ENCODE assay signal across 9 mouse cellular contexts in the genomic region with DNA sequence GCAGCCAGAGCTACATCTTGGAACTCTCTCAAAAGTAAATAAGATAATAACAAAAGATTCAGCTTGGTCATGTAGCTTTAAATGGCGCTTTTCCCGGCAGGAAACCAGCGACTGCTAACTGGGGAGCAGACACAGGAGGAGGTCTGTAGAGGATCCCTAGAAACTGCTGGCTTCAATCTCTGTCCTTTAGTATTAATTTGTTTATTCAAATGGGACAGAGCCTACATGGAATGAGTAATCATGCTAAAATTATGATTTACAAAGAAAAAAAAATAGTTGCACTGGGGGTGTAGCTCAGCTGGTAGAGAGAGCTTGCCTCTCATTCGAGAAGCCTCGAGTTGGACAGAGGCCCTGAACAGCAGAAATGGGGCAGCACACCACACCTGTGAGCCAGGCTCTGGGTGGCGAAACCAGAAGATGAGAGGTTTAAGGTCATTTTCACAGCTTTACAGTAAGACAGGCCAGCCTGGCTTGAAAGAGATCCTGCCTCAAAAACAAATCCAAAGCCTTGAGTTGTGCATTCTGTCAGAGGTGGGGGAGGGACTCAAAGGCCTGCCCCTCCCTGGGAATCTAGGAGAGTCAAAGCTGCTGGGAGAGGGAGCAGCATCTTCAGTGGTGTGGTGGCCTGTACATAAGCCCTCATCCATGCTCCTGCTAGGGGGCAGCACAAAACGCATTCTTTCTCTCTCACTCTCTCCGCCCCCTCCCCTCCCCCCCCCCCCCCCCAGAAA. TPM values are rescaled to one million over a fixed set of nuclear protein-coding genes. Genes with fewer than 3 reads are reported as not detected.
DNase-seq lines count a peak whose midpoint lies in the region; ATAC-seq and TF ChIP-seq lines count a peak whose summit lies in the region.
"Had no signal": no experiment of that assay in that cellular context is flagged by ENCODE, and none has a peak within 500 bp of the region (broad histone marks: within the 10 kb centered on the region; RNA-seq: fewer than 3 reads in every experiment).

No protein-coding gene starts in this region.

- peaks cover 41% of the 10 kb centered on the region for H3K36me3 ChIP-seq in forebrain, postnatal 0 days (ENCODE audit: insufficient read depth)
- H3K36me3 ChIP-seq in forebrain, embryonic 15.5 days = peaks cover 43% of the 10 kb centered on the region
- H3K36me3 ChIP-seq in small intestine, adult 2 months (ENCODE audit: control insufficient read depth, insufficient read depth, low read length) = peaks cover 38% of the 10 kb centered on the region

- DNase-seq in forebrain, postnatal 0 days = no peak
- DNase-seq in retina, postnatal 1 day = peak; percentile 27
- no peak for DNase-seq in retina, embryonic 14.5 days (ENCODE audit: low spot score)
- peak; percentile 63 for DNase-seq in kidney, postnatal 10 days
- DNase-seq in gastrocnemius, postnatal 36 days = no peak
- no peak for DNase-seq in testis, postnatal 14 days (ENCODE audit: low spot score)

- intact Hi-C loops in gastrocnemius, postnatal 36 days (cut with DNase I) = no loop called here

- no peaks in the 10 kb centered on the region for H3K27me3 ChIP-seq in forebrain, postnatal 0 days (ENCODE audit: insufficient read depth, low read length)
- H3K27me3 ChIP-seq in forebrain, embryonic 15.5 days = no peaks in the 10 kb centered on the region
- H3K27me3 ChIP-seq in small intestine, adult 2 months (ENCODE audit: control insufficient read depth, insufficient read depth, low read length) = no peaks in the 10 kb centered on the region
- H3K27me3 ChIP-seq: limb, embryonic 13.5 days had no signal

- H3K27ac ChIP-seq in forebrain, postnatal 0 days (ENCODE audit: low read depth, low read length) = no peak overlapping the region; the same call in 1 of the 2 replicates
- no peak overlapping the region for H3K27ac ChIP-seq in forebrain, embryonic 15.5 days (replicated peaks)
- H3K27ac ChIP-seq in small intestine, adult 2 months (ENCODE audit: insufficient read depth, low read depth, low read length) = peak overlapping the region; percentile 54
- H3K27ac ChIP-seq: limb, embryonic 13.5 days had no signal

- no peak for TF ChIP-seq POLR2A in small intestine, adult 2 months (IDR thresholded peaks at IDR 0.05; ENCODE audit: low read depth, low read length)

- no peak for ATAC-seq in forebrain, postnatal 0 days
- ATAC-seq in forebrain, embryonic 15.5 days (replicated peaks) = no peak

- H3K9me3 ChIP-seq in forebrain, postnatal 0 days (ENCODE audit: low read length) = no peaks in the 10 kb centered on the region
- H3K9me3 ChIP-seq in forebrain, embryonic 15.5 days = no peaks in the 10 kb centered on the region
- H3K9me3 ChIP-seq: limb, embryonic 13.5 days had no signal

- no peak overlapping the region for H3K4me2 ChIP-seq in forebrain, postnatal 0 days (ENCODE audit: low read depth)
- no peak overlapping the region for H3K4me2 ChIP-seq in forebrain, embryonic 15.5 days (replicated peaks)
- H3K4me2 ChIP-seq: limb, embryonic 13.5 days had no signal

- 0 out of 2 replicates have a peak, but pooled peaks have one; percentile 11 for TF ChIP-seq CTCF in forebrain, postnatal 0 days (IDR thresholded peaks at IDR 0.05; ENCODE audit: low read depth)
- no peak for TF ChIP-seq CTCF in small intestine, adult 2 months (IDR thresholded peaks at IDR 0.05; ENCODE audit: extremely low read depth, insufficient read length, insufficient replicate concordance, low read depth, low read length)

- 60% methylated on average over 7 of the region's 8 CpGs for WGBS in forebrain, postnatal 0 days
- 57% methylated on average over 8 of the region's 8 CpGs for WGBS in forebrain, embryonic 15.5 days
- WGBS in small intestine, adult 2 months = 35% methylated on average over 8 of the region's 8 CpGs

- peaks cover under 1% of the 10 kb centered on the region; the same call in 1 of the 2 replicates for H3K4me1 ChIP-seq in forebrain, postnatal 0 days (ENCODE audit: insufficient read depth)
- H3K4me1 ChIP-seq in forebrain, embryonic 15.5 days = peaks cover 6% of the 10 kb centered on the region
- peaks cover 1% of the 10 kb centered on the region; the same call in 1 of the 2 replicates for H3K4me1 ChIP-seq in small intestine, adult 2 months (ENCODE audit: control insufficient read depth, insufficient read depth, insufficient read length, low read length)

- H3K9ac ChIP-seq in forebrain, postnatal 0 days = no peak overlapping the region
- H3K9ac ChIP-seq in forebrain, embryonic 15.5 days (replicated peaks) = no peak overlapping the region
- H3K9ac ChIP-seq: limb, embryonic 13.5 days had no signal

- no peak overlapping the region for H3K4me3 ChIP-seq in forebrain, postnatal 0 days (ENCODE audit: low read depth, low read length)
- H3K4me3 ChIP-seq in forebrain, embryonic 15.5 days = no peak overlapping the region
- H3K4me3 ChIP-seq in small intestine, adult 2 months (ENCODE audit: low read depth, low read length) = no peak overlapping the region
- H3K4me3 ChIP-seq: limb, embryonic 13.5 days had no signal

RNA-seq across cellular contexts. Expression of gene Baz1b, which starts 3.8 kb away (rescaled TPM):
- 44.4 and 51.6 TPM in 2 replicates for total RNA-seq in forebrain, postnatal 0 days (2014; rRNA removed)
- polyA plus RNA-seq in forebrain, postnatal 0 days (2015; fragmentation: Nextera tagmentation; extraction: Ambion mirVana) = 11.1 and 15.0 TPM in 2 replicates
- polyA plus RNA-seq in forebrain, embryonic 15.5 days (2015; fragmentation: Nextera tagmentation; extraction: Ambion mirVana) = 42.9 and 43.2 TPM in 2 replicates
- 6.9 and 14.7 TPM in 2 replicates for polyA plus RNA-seq in small intestine, adult 2 months (2012; rRNA removed)
- total RNA-seq in gastrocnemius, postnatal 36 days (2021) = 10 to 100 TPM; 26.1 to 26.3 TPM

RNA-seq across cellular contexts. Expression of gene Bcl7b, which starts 15.2 kb away (rescaled TPM):
- 30.3 and 31.4 TPM in 2 replicates for total RNA-seq in forebrain, postnatal 0 days (2014; rRNA removed)
- 42.6 TPM in 2 replicates for polyA plus RNA-seq in forebrain, postnatal 0 days (2015; fragmentation: Nextera tagmentation; extraction: Ambion mirVana)
- 52.9 and 53.8 TPM in 2 replicates for polyA plus RNA-seq in forebrain, embryonic 15.5 days (2015; fragmentation: Nextera tagmentation; extraction: Ambion mirVana)
- 12.1 and 28.4 TPM in 2 replicates for polyA plus RNA-seq in small intestine, adult 2 months (2012; rRNA removed)
- total RNA-seq in gastrocnemius, postnatal 36 days (2021) = 10 to 100 TPM; 23.6 to 26.9 TPM

RNA-seq across cellular contexts. Expression of gene Tbl2, which starts 33.8 kb away (rescaled TPM):
- 13.5 and 35.2 TPM in 2 replicates for total RNA-seq in forebrain, postnatal 0 days (2014; rRNA removed)
- polyA plus RNA-seq in forebrain, postnatal 0 days (2015; fragmentation: Nextera tagmentation; extraction: Ambion mirVana) = 9.2 and 12.0 TPM in 2 replicates
- polyA plus RNA-seq in forebrain, embryonic 15.5 days (2015; fragmentation: Nextera tagmentation; extraction: Ambion mirVana) = 16.8 and 17.5 TPM in 2 replicates
- polyA plus RNA-seq in small intestine, adult 2 months (2012; rRNA removed) = 4.8 and 5.3 TPM in 2 replicates
- 1 to 10 TPM; 9.7 to 9.8 TPM for total RNA-seq in gastrocnemius, postnatal 36 days (2021)

Comparison
In these comparisons a context has a peak if more than half of its experiments do, and no peak if none do; other contexts are left out.
1. DNase-seq: peak in retina, postnatal 1 day (single experiment) and kidney, postnatal 10 days (single experiment); none in forebrain, postnatal 0 days (single experiment), retina, embryonic 14.5 days (single experiment), gastrocnemius, postnatal 36 days (0 of 2) and testis, postnatal 14 days (single experiment).